Mouse (Mus musculus) cerebral cortex, adult 2 months (tissue): ENCODE measurements around the gene Gm20388.

Source experiments
- WGBS: fragments of 180-500 bp; shearing (Covaris S2); methylation state at CpG from one replicate; pipeline ENCODE4 v1.1.7; 2018; 5-methylcytosine and 5-hydroxymethylcytosine counted together

Gm20388 gene

DNA sequence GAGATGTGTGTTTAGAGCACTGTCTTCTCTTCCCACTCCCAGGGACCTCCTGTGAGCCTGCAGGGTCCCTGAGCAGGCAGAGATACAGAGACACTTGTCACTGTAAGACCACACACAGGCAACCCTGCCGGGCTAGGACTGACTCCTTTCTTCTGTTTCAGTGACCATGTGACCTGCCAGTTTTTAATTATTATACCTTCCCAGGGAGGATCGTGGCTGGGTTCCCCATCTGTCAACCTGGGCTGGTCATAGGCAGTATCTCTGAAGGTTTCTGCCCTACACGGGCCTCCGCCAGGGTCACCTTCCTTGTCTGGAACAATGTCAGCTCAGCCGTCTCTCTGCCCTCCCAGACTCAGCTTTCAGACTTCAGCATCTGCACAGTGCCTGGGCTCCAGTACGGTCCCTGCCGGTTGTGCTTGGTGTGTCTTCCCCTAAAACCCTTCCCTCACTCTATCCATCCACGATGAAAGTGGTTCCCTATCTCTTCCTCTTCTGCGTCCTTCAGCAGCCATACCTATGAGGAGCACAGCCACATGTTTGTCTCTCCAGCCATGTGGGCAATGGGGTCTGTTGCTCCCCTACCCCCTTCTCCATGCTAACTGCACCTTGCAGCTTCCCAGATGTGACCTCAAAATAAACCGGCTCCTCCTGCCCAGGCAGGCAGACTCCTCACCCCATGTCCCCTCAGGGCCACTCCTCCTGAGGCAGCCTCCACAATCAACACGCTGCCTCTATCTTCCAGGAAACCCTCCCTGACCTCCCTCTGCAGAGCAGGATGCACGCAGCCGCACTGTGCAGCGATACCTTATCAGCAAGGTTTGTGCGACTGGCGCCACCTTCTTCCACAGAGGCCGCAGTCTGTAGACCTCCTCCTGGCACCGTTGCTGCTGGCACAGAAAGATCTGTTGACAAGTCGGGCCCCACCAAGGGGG, 2825.2 kb downstream of the Gm20388 start:
- 58% methylated on average over 19 of the region's 19 CpGs for WGBS

DNA sequence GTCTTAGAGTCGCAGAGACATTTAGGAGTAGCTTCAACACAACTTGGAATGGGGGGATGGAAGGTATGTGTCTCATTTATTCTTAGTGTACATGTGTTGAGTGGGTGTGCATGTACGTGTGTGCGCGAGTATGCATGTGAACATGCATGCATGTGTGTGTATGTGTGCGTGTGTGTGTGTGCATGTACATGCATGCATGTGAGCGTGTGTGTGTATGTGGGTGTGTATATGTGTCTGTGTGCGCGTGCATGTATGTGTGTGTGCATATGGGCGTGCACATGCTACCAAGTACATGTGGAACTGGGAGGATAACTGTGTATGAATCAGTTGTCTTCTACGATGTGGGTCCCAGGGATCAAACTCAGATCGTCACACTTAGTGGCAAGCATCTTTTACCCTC, 2826.0 kb downstream of the Gm20388 start:
- WGBS: 87% methylated on average over 11 of the region's 11 CpGs

DNA sequence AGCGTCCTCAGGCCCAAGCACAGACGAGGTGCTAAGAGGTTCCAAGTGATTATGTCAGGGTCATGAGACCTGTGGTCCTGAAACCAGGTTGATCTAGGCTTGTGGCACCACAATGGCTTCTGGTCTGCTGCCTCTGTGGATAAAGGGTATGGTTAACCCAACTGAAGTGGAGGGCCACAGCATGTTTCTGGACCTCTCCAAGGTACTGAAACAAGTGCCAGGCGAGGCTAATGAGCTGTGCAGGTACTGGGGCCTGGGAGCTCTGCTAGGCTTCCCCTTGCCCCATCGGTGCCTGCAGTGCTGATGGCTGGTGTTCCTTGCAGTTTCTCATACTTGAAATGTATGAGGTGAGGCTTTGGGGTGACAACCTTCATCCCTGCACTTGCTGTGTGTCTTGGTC, 2826.4 kb downstream of the Gm20388 start:
- WGBS: 71% methylated on average over 4 of the region's 4 CpGs

DNA sequence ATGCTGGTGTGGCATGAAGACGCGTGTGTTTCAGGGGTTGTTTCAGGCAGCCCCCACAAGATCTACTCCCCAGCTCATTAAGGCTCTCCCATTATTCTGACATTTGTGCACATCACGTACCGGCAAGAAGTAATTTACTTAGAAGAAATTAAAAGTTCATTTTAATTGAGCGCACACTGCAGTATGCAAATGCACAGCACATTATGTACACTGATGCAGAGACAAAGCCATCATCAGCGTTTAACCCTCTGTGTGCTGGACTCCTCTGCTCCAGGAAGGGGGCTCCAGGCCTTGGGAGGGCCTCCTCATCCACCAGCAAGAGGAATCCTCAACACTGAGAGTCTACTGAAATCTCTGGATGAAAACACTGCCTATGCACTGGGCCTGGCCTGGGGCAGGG, 2827.2 kb downstream of the Gm20388 start:
- WGBS: 51% methylated on average over 6 of the region's 6 CpGs

DNA sequence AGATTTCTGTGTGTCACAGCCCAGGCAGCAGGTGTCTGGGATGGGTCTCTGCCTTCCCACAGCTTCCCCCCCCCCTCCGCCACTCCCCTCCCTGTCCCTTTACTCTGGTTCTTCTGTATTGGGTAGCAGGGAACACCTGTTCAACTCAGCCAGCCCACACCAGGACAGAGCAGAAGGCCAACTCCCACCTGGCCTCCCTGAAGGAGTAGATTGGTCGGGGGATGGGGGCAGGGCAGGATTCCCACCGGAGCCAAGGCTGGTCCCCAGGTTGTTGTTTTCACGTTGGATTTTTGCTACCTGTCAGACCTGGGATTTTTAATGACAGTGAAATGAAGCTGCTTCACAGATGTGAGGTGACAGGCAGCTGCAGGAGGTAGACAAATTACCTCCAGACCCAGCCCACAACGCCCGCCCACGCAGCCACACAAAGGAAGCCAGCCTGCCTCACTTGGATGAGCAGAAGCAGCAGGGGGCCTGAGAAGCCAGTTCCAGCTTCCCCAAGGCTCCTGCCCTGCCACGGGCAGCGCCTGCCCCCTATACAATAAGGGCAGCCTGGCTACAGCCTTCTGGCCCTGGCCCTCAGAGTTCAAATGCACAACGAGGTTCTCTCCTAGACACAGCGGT, 2828.6 kb downstream of the Gm20388 start:
- WGBS: 38% methylated on average over 11 of the region's 11 CpGs

DNA sequence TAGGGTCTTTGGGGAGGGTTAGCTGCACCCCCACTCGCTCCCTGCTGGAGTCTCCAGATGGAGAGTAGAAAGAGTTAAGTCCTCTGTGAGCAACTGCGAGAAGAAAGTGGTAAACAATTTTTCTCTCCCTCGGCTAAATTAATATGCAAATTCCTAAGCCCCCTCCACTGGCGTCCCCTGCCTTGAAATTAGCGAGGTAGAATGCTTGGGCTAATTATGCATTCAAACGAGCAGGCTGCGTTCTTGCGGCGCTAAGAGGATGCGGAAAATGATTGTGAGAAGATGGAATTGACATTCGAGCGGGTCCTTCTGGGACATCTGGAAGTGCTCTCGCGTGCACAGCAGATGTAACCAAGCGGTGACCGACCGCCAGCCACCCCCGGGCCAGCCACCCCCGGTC, 2831.8 kb downstream of the Gm20388 start:
- 17% methylated on average over 19 of the region's 19 CpGs for WGBS

DNA sequence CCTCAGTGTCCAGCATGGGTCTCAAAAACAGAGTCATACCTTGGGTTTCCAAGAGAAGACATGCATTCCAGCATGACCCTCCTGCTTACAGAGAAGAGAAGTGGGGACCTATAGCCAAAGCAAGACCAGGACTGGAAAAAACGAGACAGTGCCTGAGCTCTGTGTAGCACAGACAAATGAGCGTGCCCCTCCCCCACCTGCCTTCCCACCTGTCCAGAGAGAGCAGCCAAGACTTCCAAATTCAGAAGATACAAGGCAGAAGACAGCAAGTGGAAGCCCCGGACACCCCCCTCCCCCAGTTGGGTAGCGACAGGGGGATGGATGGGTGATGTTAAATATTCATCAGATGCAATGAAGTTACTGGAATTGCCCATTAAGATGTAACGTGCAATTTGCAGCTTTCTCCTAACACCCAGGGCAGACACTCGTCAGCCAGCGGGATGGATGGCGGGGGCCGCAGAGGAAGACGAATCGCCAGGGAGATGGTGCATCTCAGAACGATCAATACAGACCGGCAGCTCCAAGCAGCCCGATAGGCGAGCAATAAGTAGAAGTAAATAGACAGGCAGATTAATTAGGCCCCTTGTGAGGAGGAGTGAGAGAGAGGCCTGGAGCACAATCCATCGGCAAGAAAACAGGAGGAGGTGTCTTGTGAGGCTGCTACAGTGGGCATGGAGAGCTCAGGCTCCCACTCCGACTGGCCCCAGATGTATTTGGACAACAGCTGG, 2834.5 kb downstream of the Gm20388 start:
- 36% methylated on average over 17 of the region's 17 CpGs for WGBS

DNA sequence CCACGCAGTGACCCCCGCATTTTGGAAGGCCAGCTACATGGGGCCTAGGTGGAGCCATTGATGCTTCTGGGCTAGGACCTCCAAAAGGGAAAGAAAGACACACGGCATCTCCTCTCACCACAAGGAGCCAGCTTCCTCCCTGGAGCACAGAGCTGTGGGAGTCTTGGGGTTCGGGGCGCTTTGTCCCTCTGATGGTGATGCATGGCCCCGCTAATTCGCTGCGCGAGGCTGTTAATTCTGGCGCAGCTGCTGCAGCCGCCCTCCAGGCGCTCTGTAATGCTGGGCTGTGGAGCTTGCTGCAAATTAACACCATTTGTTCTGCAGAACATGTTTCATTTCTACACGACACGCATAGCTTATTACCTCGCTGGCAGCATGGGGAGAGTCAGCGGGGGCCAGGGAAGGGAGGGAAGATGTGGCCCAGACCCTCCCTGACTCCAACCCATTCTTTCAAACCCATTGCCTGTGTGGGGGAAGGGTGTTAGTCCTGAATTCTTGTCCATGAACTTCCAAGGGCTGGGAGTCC, 2835.2 kb downstream of the Gm20388 start:
- WGBS: 16% methylated on average over 16 of the region's 16 CpGs

DNA sequence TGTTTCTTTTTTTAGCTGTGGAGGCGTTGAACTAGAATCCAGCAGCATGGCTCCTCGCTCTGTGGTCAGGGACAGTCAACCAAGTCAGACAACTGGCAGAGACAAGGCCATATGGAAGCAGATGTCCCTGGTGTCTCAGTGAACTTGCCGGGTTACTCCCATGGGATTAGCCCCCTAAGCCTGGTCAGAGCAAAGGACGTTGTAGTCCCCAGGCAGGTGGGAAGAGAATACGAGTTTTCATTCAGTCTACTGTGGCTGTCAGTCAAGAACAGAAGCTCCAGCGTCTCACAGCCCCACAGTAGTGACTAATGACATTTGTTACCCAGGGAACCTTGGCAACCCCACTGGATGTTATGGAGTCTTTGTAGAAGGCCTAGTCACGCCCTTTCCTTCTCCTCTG, 2835.8 kb downstream of the Gm20388 start:
- WGBS: 42% methylated on average over 7 of the region's 7 CpGs

DNA sequence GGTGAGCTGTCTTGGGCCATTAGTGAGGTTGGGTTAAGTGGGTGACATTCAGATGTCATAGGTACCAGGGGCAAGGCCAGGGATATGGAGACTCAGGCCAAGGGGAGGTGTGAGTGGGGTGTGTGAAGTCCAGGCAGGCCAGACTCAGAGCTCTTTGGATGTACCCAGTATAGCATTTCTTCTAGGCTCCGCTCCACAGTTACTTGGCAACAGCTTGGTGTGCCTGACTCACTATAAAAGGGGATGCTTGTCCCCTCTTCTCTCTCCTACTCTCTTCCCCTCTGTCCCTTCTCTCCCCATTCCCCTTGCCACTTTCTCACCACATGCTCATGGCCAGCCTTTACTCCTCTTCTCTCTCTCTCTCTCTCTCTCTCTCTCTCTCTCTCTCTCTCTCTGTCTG, 2837.2 kb downstream of the Gm20388 start:
- WGBS: 60% methylated on average over 1 of the region's 1 CpGs

DNA sequence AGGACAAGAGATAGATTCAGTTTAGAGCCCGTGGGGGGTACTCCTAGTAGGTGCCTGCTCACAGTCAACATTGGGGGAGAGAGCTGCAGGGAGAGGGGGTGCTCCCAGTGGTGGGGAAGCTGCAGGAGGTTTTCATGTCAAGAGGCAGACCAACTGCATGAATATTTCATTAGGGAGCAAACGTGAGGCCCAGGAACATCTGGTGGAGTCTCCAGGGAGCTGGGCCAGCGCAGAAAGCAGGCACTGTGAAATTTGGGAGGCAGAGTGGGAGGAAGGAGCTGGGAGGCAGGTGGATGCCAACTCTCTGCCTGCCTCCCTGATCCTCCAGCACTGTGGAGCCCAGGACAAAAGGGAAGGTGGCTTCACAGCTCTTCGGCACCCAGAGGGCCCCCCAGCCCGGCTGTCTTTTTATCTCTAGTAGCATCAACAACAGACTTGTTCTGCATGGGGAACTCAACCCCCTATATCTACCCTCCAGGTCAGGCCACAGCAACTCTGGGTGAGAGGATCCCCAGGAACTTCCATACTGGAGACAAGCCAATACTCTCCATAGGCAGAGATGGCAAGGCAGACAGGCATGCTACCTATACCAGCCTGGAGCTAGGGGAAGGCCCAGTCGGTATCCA, 2838.8 kb downstream of the Gm20388 start:
- WGBS: 38% methylated on average over 6 of the region's 6 CpGs

DNA sequence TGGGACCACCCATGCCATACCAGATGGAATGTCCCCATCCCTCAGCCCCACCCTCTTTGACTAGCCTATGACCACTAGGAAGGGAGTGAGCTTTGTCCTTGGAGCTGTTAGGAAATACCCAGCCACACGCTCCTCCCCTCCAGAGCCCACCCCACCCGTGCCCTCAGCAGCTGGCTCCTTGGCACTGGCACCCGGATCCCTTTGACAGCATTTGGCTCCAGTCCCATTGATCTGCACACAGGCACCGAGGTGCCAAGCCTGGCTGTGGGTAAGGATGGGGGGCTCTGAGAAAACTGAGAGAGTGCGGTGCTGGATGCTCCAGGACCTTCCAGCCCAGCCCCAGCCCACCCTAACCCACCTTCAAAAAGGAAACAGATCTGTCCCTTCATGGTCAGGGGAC, 2840.7 kb downstream of the Gm20388 start:
- WGBS: 19% methylated on average over 5 of the region's 5 CpGs

DNA sequence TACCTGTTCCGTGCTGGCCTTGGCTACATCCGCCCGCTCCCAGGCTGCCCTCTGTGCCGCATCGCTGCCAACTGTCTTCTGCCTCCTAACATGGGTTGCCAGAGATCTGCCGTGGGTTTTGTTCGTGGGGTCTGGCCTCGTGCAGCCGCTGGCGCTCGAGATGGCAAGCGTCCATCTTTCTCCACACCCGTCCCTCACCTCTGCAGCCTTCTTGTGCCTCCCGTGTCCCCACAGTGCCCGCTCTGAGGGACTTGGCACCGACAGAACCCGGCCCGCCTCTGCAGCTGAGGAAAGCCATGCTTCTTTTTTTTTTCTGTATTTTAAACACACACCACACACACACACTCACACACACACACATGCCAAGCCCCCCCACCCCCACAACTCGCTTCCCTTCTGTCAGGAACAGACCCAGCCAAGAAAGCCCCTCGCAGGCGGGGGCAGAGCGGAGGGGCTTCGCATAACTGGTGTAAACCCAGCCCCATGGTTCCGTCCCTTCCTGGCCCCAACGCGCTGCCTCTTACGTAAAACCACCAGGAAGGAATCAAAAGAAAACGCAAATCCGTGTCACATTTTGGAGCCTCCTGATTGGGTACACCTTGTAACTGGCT, 2841.6 kb downstream of the Gm20388 start:
- 27% methylated on average over 29 of the region's 29 CpGs for WGBS

DNA sequence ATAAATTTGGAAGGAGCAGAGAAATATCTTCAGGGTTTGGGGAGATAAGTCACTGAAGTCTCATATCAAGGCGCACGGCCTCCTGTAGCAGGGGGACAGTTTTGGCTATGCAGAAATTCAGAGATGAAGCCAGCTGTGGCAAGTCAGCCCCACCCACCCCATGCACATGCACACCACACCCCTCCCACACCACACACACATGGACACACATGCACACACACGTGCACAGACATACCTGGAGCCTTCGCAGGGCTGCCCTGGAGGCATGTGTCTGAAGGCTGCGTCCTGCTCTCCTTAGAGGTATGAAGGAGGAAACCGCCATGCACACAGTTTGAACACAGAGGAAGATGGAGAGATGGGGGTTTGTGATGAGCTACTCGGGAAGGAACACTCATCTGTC, 2849.5 kb downstream of the Gm20388 start:
- WGBS: 69% methylated on average over 7 of the region's 7 CpGs

DNA sequence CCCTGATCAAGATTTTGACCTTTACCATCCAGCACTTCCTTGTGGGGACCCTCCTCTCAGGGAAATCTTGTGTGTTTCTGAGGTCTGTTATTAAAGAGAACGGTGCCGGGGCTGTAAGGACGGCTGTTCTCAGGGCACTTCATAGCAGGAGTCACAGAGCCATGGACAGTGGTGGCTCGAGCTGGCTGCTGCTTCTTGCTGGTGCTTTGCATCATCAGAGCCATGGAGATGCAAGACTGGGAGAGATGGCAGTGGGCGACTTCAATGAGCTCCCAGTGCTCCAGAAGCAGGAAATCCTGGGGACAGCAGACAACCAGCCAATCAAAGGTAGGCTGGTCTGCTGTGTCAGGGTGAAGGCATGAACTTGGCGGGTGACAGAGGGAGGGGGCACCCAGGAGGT, 2850.5 kb downstream of the Gm20388 start:
- WGBS: 82% methylated on average over 6 of the region's 6 CpGs

DNA sequence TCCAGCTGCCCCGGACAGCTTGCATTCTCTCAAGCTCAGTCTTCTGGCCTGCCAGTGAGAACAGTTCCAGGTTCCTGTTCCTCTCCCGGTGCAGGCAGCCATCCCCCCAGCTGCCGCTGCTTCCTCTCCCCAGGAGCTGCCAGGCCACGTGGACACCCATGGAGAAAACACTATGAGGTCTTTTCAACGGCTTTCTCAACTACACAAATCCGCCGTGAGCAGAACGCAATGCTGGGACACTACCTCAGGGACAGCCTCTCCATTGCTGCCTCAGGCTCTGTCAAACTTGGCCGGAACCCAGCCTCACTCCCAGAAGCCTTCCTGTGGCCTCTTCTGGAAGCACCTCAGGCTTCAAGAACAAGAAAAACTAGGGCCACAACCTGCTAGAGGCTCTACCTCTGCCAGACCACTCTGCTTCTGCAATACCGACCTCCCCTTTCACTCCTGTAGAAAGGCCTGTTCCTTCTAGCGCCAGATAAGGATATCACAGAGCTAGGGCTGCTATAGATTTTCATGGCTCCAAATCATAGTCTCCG, 2852.2 kb downstream of the Gm20388 start:
- 54% methylated on average over 12 of the region's 12 CpGs for WGBS

DNA sequence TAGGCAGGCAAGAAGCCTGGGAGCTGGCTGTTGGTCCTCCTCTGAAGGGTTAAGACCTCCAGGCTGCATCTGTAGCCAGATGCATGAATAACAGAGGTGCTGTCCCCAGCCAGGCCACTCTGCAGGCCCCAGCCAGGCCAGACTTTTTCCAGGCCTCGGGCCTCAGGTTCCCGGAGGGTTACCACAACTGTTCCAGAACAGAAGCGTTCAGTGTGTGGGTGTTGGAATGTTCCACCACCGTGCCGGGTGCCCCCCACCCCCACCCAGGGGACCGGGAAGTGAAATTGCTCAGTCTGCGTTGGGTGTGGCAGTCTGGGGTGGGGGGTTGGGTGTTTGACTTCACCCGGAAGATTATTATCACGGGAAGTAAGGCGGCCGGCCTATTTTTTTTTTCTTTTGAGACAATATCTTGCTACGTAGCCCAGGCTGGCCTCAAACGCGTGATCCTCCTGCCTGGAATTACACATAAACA, 2852.7 kb downstream of the Gm20388 start:
- 77% methylated on average over 14 of the region's 14 CpGs for WGBS

DNA sequence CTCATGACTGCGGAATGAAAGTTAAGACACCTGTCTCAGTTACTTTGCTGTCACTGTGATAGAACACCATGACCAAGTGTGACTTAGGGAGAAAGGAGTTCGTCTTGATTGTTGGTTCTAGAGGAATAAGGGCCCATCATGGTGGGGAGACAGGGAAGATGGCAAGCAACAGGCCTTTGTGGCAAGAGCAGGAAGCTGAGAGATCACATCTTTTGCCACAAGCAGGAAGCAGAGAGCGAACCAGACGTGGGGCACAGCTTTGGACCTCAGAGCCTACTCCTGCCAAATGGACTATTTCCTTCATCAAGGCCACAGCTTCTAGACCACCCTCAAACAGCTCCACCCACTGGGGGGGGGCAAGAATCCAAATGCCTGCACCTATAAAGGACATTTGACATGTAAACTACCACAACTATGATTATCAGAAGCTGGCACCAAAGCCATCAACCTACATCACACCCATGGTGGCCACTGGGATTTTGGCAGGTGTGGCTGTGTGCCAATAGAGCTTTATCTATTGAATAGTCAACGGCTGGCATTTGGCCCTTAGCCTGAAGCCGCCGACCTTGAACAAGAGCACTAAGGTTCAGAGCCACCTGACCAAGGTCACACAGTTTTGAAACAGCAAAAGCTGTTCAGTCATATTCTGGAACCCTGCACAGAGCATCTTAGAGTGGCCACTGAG, 2854.3 kb downstream of the Gm20388 start:
- WGBS: 83% methylated on average over 7 of the region's 7 CpGs

DNA sequence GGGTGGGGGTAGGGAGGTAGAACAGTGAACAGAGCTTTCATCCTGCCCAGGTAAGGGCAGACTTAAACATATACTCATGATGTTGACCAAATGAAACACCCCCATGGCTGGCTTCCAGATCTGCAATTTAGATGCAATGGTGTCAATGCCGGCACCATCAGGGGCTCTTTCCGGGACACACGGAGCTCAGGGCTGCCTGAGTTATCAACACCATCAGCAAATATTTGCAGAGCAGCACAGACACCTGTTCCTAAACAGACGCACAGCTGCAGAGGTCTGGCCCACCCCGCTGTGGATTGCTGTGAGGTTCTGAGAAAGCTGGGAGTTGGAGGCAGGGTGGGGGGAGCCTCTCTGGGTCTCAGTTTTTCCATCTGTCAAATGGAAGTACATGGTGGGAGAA, 2855.5 kb downstream of the Gm20388 start:
- 83% methylated on average over 5 of the region's 5 CpGs for WGBS

DNA sequence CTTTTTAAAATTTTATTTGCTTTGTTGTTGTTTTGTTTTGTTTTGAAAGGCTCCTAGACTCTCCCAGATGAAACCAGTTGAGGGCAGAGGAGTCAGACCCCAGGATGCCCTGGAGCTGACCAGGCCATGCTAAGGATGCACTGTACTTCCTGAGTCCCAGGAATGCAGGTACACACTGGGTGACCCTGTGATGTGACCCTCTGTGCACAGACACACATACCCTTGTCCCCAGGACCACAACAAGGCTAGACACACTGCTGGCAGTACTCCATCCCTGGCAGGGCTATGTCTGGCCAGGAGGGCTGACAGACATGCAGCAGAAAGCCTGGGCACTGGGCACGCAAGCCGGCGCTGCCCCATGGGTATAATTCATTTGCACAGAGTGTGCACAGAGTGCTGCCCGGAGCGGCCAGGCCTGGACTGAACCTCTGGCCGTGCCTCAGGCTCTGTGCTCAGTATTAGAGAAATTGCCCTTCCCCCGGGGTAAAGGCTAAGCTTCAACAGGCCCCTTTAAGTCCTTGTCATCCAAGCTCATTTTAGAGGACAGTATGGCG, 2856.1 kb downstream of the Gm20388 start:
- WGBS: 80% methylated on average over 8 of the region's 8 CpGs
